Mouse (Mus musculus) G1E-ER4 (cell line): Measurements from ENCODE around the gene Pcca. TPM values are rescaled to one million over a fixed set of nuclear protein-coding genes. Genes with fewer than 3 reads are reported as not detected.

Experiments used
- GATA1 ChIP-seq: IDR thresholded peaks from one replicate; pipeline ENCODE4 v1.8.0; 2012; ENCODE audit warnings: low read length, inconsistent platforms
- polyA plus RNA-seq: library from polyadenylated mRNA; stranded (reverse); fragments of >175 nt; gene quantifications from 2 replicates; pipeline ENCODE4 v1.2.3, GENCODE M21; 2012

Pcca gene
- polyA plus RNA-seq, 1 experiment: 26.9 TPM

DNA sequence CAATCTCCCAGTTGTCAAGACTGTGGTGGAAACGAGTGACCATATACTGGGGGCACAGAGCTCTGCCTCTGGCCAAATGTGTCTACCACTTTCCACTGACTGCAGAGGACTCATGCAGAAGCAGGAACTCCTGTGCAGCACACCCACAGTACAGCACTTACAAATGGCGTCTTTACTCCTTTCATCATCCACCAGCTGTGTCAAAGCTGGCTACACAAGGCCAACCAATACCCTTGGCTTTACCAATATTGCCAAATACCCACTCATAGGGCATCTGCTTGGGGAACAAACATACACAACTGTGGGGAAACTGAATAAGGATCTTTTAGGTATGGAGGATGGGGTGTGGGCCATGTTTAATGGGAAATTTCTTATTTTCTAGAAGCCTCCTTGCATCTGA, 367.6 kb downstream of the Pcca start:
- TF ChIP-seq GATA1: no peak

GRCm38 (mm10) chr14:122902136-122902535, 368.0 kb downstream of the Pcca start:
- TF ChIP-seq GATA1: no peak

DNA sequence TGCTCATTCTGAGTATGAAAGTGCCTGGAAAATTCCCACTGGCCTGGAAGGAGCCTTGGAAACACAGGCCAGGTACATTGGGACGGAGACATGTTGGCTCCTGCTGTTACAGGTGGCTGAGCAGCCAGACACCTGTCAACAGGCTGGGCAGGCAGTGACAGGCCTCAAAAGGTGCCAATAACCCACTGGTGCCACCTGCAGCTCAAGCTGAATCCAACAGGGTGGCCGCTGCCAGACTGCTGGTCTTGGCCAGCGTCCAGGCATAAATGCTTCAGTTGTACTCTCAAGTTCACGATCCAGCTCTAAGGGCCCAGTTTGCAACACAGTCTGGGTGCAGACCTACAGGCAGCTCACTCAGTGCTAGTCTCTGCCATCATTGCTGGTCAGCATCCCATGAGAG, 368.8 kb downstream of the Pcca start:
- no peak for TF ChIP-seq GATA1

- TF ChIP-seq GATA1: no peak
Observed at GRCm38 (mm10) chr14:122903923-122904351, 369.8 kb downstream of the Pcca start.

- no peak for TF ChIP-seq GATA1
Observed at GRCm38 (mm10) chr14:122905007-122905406, 370.9 kb downstream of the Pcca start.

- no peak for TF ChIP-seq GATA1
Observed at GRCm38 (mm10) chr14:122908075-122908474, 374.0 kb downstream of the Pcca start.

DNA sequence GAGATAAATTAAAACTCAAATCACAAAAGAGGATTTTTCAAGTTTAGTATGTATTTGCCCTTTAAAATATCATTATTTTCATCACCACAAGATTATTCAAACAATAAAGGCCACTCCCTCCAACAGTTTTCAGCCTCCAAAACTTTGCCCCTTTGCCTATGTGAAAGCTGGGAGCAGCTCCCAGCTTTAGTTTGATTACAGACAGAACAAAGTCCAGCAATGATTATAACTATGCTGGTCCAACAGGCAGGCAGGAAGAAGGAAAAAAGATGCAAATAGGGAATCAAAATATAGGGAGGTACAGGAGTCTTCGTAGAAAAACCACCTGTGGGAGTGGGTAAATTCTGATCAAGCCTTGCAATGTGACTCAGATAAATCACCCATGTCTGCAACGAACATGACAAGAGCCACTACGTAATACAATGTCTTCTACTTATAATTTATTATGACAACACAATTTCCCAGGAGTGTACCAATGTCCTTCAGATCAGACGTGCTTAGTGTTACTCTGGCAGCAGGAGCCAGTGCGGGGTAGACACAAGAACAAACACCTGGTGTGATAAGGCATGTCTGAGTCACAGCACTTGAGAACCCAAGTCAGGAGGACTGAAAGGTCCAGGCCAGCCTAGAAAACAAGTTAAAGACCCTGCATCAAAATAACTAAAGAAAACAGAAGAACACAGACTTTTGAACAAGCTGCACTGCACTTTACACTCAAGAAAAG, 375.4 kb downstream of the Pcca start:
- no peak for TF ChIP-seq GATA1

- no peak for TF ChIP-seq GATA1
Observed at GRCm38 (mm10) chr14:122911265-122911664, 377.1 kb downstream of the Pcca start.

GRCm38 (mm10) chr14:122912137-122912536, 378.0 kb downstream of the Pcca start:
- no peak for TF ChIP-seq GATA1

- no peak for TF ChIP-seq GATA1
Observed at GRCm38 (mm10) chr14:122912812-122913498, 378.8 kb downstream of the Pcca start.

DNA sequence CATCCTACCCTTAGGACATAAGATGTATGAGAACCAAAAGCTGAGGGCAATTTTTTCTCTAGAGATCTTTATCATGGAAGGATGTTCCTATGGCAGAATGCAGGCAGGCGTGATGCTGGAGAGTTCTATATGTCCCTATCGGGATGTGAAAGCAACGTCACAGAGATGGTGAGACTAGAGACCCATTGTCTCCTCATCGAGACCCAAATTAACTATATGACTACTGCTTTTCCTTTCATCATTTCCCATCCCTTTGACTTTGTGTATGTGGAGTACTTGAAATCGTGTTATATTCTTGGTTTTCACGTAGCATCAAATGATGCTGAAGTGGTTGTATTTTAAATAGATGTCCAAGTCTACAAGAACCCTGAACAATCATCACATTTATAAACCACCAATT, 379.5 kb downstream of the Pcca start, which contains the start of gene Ggact:
Ggact (minus strand) TSS at position 101 of the 400 bp plus-strand sequence.
- TF ChIP-seq GATA1: no peak

DNA sequence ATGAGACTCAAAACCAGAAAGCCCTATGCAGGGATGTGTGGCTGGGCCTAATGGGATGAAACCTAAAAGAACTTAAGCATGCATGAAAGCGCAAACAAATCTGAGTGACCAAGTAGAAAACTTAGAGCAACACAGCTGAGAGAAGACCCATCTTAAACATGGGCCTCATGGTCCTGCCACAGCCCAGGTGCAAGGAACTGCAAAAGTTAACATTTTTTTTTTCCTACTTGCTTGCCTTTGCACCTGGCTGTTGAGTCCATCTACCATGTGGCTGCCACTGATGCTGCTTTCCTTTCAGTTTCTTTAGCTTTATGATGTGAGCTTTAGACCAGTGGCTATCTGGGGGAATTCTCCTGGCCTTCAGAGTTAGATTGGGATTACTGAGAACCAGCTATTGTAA, 383.6 kb downstream of the Pcca start:
- TF ChIP-seq GATA1: no peak

DNA sequence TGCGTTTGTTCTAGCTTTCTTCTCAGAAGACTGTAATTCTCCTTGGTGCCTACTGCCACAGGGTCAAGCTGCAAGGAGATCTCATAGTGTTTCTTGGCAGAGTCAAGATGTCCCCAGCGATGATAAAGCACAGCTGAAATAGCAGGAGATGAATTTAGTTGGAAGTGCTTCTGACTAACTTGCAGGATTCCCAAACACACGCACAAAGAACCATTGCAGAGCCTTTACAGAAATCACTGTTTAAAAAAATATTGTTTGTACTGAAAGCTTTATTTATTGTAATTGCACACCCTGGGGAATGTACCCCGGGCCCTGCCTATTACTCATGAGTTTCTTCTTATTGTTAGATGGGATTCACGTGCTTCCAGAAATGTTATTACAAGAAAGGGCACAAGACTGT, 385.9 kb downstream of the Pcca start:
- TF ChIP-seq GATA1: no peak

DNA sequence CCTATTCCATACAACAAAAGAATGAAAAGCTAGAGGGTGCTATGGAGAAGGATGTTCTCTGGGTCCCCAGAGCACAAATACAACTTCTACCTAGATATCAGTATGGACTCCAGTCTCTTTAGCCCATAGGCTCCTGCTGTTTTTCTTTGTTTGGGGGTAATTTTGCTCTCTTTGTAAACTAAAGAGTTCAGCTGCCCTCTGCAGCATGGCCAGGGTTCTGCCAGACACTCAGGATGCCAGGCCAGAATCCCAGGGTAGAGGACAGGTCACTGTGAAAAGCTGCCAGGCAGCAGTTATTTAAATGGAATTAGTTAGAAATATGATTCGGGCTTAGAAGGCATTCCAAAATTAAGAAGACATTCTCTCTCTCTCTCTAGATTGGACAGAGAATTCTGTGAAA, 402.3 kb downstream of the Pcca start:
- no peak for TF ChIP-seq GATA1

Other genes with a start within 250 kb of the Pcca start
- gene Gm5089, start 83.2 kb upstream of the Pcca start, polyA plus RNA-seq: not detected in 2 replicates
- gene Zic5, start 68.6 kb upstream of the Pcca start, polyA plus RNA-seq: not detected in 2 replicates
- 0.02 TPM in 1 of 2 replicates, not detected in the other for gene Zic2, start 58.9 kb upstream of the Pcca start, polyA plus RNA-seq
- gene Gm10837, start 43.7 kb upstream of the Pcca start, polyA plus RNA-seq: not detected in 2 replicates